Mouse (Mus musculus) cerebellum, adult 9-11 months (tissue): Measurements from ENCODE around the gene Hook2.
A peak's percentile ranks its signal among the peaks of the same experiment; 100 is the strongest.

Source experiments
- DNase-seq: peaks from one replicate; pipeline ENCODE4 v3.0.0; 2022

Hook2 gene

GRCm38 (mm10) chr8:84989311-84989731, 1.1 kb upstream of the Hook2 start:
- DNase-seq, result peak; percentile 79

- peak; percentile 90 for DNase-seq
Measured at GRCm38 (mm10) chr8:84989810-84990209, 593 bp upstream of the Hook2 start.

- DNase-seq, result peak; percentile 88
Measured at GRCm38 (mm10) chr8:84990836-84991235, 433 bp downstream of the Hook2 start.

- DNase-seq, result peak; percentile 32
Measured at GRCm38 (mm10) chr8:84994375-84994774, 4.0 kb downstream of the Hook2 start.

- peak; percentile 33 for DNase-seq
Measured at GRCm38 (mm10) chr8:84995680-84996079, 5.3 kb downstream of the Hook2 start.

GRCm38 (mm10) chr8:84996978-84997377, 6.6 kb downstream of the Hook2 start:
- peak; percentile 28 for DNase-seq

- peak; percentile 95 for DNase-seq
Measured at GRCm38 (mm10) chr8:84997649-84998295, 7.4 kb downstream of the Hook2 start.

GRCm38 (mm10) chr8:85007686-85008085, 17.3 kb downstream of the Hook2 start:
- DNase-seq, result peak; percentile 8

- DNase-seq, result no peak
Measured at GRCm38 (mm10) chr8:85011242-85011641, 20.8 kb downstream of the Hook2 start.

- peak; percentile 78 for DNase-seq
Measured at GRCm38 (mm10) chr8:85013230-85013840, 22.9 kb downstream of the Hook2 start.

GRCm38 (mm10) chr8:85014431-85014830, 24.0 kb downstream of the Hook2 start, which contains the start of gene Best2:
TSS of gene Best2 (minus strand) at chr8:85014531.
- DNase-seq, result no peak

- DNase-seq, result peak; percentile 10
Measured at GRCm38 (mm10) chr8:85016724-85017123, 26.3 kb downstream of the Hook2 start.

GRCm38 (mm10) chr8:85017209-85017608, 26.8 kb downstream of the Hook2 start:
- no peak for DNase-seq

- no peak for DNase-seq
Measured at GRCm38 (mm10) chr8:85021514-85022055, 31.2 kb downstream of the Hook2 start.

GRCm38 (mm10) chr8:85023846-85024245, 33.4 kb downstream of the Hook2 start:
- DNase-seq, result peak; percentile 50

GRCm38 (mm10) chr8:85025098-85025932, 34.9 kb downstream of the Hook2 start, which contains the start of gene Asna1:
TSS of gene Asna1 (minus strand) at chr8:85025281.
- peak; percentile 85 for DNase-seq

GRCm38 (mm10) chr8:85026670-85027515, 36.5 kb downstream of the Hook2 start, which contains the start of gene Trir:
TSS of gene Trir (plus strand) at chr8:85026823.
- peak; percentile 98 for DNase-seq

- no peak for DNase-seq
Measured at GRCm38 (mm10) chr8:85027516-85027855, 37.1 kb downstream of the Hook2 start.

- no peak for DNase-seq
Measured at GRCm38 (mm10) chr8:85027922-85028321, 37.5 kb downstream of the Hook2 start.

GRCm38 (mm10) chr8:85029271-85029670, 38.9 kb downstream of the Hook2 start:
- peak; percentile 49 for DNase-seq

GRCm38 (mm10) chr8:85032622-85033311, 42.4 kb downstream of the Hook2 start:
- no peak for DNase-seq

GRCm38 (mm10) chr8:85033867-85034266, 43.5 kb downstream of the Hook2 start:
- DNase-seq, result peak; percentile 48
